Mouse (Mus musculus): Measurements from ENCODE around the gene Nnmt.

Nnmt gene

GRCm38 (mm10) chr9:48604939-48605598, at the start of gene Nnmt:
TSS of gene Nnmt (minus strand) at chr9:48605153.
- DNase-seq (ENCODE audit: low read depth, low spot score): no peak

DNA sequence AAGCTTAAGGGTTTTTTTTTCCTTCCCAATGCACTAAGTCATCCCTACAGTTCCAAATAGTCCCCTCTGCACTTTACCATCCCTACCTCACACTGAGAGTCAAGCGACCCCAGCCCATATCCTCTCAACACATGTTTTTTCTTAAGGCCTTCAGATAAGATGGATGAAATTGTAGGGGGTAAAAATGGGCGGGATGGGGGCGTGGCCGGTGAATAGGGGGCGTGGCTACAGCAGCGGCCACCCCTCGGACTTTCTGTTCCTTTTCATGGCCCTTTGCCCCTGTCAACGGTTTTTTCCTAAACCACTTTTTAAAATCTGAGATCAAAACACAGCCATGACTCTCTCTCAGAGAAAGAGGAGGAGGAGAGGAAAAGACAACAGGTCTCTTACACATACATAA, 49.8 kb upstream of the Nnmt start:
- DNase-seq (ENCODE audit: low read depth, low spot score): no peak

GRCm38 (mm10) chr9:48653399-48654070, 48.6 kb upstream of the Nnmt start:
- DNase-seq (ENCODE audit: low read depth, low spot score): no peak

DNA sequence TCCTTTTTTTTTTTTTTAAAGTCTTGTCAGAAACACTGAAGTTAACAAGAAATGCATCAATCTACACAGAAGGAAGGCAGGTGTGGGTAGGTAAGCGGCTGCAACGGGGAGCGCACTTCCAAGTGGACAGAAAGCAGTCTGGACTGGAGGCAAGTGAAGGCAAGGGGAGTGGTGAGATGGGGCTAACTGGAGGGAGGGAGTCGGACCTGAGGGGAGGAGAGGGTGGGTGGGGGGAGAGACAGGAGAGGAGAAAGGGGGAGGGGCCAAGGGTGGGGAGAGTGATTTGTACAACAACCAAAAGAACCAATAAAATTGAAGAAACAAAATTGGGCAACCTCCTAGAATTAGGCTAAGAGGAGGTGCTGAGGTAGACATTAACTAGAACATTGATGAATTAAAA, 47.1 kb upstream of the Nnmt start:
- no peak for DNase-seq (ENCODE audit: low read depth, low spot score)

DNA sequence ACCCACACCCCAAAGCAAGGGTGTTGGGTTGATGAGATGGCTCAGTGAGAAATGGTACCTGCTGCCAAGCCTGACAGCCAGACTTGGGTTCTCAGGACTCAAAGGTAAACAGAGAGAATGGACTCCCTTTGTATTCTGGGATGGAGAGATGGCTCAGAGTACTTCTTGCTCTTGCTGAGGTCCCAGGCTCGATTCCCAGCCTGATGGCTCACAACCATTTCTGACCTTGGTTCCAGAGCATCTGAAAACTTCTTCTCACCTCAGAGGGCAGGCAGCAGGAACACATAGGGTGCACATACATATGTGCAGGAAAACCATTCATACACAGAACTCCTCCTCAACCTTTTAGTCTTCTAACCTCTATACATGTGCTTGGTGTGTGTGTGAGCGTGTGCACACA, 45.9 kb upstream of the Nnmt start:
- DNase-seq (ENCODE audit: low read depth, low spot score): no peak

GRCm38 (mm10) chr9:48649851-48650685, 45.1 kb upstream of the Nnmt start:
- DNase-seq (ENCODE audit: low read depth, low spot score): no peak

DNA sequence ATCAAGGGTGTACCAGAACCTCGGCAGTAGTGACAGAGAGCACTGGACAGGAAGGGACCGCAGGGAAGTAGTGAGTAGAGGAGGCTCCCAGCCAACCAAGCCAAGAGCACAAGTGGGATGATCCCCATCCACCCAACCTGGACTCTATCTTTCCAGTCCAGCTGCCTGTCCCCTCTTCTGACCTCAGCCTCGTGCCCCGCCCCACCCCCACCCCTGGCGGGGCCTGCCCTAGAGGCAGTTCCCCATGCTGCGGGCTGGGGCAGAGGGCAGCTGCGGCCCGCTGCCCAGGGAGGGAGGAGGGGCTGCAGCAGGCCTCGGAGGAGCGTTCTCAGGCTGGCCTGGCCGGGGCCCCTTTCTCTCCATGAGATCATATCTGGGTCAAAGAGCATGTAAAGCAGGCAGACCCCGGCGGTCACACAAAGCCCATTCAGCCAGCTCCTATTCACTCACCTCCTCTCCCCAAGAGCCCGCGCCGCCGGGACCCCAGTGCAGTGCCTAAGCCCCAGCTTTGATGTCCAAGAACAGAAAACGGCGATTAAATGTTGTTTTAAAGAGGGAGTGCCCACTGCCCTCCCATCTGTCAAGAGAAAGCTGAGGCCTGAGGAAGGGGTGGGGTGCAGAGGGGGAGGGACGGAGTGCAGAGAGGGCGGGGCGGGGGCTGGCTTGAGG, 44.3 kb upstream of the Nnmt start:
- DNase-seq (ENCODE audit: low read depth, low spot score): peak; percentile 82

DNA sequence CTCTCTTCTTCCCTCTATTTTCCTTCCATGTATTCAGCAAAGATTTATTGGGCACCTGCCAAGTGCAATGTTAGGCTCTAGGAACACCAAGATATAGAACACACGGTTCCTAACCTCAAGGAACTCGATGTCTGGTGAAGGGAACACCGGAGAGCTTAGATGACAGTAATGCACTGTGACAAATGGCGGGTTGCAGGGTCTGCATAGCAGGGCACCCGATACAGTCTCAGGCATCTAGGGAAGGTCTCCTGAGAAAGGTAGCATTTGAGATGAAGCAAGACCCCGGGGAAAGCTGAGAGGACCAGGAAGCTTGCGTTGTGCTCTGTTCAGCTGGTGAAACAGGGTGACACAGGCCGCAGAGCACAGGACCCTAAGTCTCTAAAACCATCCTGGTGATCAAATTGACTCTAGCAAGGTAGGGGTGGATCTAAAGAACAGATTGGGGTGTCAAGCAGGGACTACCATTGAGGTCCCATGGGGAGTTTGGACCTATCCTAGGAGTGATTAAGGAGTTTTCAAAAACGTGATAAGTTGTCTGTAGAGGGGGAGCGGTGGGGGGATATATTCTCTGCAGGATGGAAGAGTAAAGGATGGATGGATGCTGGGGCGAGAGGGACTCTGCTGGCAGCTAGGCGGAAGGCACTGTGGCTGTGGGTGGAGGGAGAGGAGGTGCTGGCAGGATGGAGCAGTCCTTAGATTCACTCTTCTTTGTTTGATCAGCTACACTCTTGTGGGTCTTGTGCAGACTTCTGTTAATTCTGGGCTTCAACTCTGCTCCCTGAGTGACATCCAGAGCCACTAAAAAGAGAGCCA, 43.5 kb upstream of the Nnmt start:
- DNase-seq (ENCODE audit: low read depth, low spot score): no peak

DNA sequence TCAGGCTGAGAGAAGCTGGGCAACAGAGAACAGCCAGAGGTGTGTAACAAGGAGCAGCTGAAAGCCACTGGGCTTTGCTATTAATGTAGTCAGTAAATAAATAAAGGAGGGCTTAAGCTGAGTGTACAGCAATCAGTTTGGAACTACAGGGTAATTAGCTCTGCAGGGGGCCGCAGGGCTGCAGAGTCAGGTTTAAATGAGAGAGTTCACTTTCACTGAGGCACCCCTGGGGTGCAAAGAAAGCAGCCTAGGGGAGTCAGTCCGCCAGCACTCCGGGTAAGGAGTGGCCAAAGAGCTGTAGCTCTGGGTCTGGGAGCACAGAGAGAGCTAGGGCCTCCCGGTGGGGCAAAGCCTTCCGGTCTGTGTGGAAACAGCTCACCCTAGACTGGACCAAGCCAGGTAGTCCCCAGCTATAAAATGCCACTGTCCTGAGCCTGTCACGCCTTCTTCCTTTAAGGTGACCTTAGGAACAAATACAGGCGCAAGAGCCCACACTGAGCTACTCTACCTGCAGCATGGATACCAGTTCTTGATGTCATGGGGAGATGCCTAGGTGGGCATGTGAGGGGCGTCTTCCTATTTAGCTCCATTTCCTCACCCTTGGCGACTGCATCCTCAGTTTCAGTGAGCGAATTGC, 42.8 kb upstream of the Nnmt start:
- no peak for DNase-seq (ENCODE audit: low read depth, low spot score)

DNA sequence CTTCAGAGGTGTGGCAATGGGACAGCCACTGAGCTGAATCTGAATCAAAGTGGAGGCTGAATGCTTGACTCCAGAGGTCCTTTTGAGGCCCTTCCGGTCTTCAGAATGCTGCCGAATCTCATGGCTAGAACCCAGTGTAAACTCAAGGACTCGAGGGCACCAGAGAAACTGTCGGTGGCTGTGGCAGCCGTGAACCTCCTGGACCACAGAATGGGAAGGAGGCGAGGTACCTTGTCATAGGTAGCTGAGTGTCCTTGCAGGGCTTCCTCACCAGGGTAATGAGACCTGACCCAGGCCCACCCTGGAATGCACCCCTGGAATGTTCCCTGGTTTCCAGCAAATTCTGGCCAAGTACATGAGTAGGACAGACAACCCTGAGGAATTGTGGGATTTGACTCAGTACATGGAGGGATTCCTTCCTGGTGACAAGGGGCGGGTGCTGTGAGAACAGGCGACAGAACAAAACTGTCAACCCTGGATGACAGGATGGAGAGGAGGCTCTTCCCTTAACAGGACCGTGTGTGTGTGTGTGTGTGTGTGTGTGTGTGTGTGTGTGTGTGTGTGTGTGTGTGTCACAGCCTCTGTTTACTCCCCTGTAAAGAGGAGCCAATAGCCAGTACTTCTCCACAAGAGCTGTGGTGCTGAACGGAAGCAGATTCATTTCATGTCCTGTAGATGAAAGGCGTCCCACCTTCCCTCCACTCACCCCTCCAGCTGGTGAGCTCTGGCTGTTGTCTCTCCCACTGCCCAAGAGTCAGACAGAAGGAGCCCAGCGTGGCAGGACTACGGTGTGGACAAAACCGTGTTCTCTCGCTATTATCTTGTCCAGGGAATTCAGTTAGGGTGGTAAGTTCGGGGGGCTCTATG, 42.1 kb upstream of the Nnmt start:
- DNase-seq (ENCODE audit: low read depth, low spot score): no peak

DNA sequence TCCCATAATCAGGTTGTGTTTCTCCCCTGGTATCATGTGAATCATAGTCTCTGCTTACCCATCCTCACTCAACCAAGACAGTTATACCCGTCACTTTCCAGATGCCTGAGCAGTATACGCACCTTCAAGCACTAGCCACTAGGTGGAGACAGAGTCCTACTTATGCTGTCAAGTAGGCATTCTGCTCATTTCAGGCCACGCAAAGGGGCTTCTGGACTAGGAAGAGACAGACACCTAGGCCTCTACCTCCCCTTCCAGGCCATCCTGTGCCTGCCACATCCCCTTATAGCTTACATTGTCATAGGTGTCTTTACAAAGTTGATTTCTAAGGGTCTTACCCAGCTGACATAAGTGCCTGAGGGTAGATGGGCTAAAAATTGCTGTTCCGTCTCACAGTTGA, 41.3 kb upstream of the Nnmt start:
- DNase-seq (ENCODE audit: low read depth, low spot score): peak; percentile 89

DNA sequence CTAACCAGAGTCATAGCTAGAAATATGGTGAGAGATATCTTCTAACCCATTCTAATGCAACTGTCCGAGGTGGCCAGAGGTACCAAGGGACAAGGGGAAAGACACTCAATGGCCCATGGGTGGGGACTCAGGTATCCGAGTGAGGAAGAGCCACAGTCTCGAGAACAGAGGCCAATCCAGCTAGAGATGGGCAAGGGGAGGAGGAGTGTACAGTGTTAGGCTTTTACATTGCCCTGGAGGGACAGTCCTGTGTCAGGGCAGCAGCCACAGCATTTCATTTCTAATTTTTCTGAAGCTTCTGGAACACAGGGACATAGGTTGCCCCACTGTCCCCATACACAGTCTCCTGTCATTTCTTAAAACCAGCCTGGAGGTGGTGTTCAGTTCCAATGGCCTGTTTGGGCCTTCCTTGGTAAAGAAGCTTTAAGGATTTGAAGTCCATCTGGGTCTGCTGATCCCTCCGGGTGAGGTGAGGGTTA, 40.7 kb upstream of the Nnmt start:
- DNase-seq (ENCODE audit: low read depth, low spot score): no peak

DNA sequence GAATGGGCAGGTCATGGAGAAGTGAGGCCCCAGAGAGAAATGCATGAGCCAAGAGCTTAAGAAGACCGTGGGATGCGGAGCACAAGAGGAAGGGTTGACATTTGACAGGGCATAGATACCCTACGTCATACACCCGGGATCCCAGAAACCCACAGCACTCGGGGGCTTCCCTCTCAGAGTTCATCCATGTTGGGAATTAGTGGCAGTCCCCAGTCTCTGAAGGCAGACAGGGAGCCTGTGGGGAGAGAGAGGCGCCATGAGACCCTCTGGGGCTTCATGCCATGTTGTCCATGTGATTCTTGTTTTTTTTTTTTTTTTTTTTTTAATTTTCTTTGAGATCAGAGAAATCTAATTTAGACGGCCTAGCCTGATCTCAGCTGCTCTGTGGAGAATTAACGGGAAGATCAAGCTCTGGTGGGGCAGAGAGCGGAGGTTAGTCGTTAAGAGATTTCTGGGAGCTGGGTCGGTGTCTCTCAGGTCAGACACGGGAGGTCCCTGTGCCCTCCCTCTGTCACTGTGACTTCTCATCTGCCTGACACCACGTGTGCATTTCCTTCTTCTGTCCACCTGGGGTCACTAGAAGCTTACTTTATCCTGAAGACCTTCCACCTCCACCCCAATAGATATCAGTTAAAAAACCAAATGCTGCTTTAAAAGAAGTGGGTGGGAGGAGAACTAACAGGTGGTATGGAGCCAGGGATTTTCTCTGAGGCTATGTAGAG, 40.1 kb upstream of the Nnmt start:
- peak; percentile 70 for DNase-seq (ENCODE audit: low read depth, low spot score)

DNA sequence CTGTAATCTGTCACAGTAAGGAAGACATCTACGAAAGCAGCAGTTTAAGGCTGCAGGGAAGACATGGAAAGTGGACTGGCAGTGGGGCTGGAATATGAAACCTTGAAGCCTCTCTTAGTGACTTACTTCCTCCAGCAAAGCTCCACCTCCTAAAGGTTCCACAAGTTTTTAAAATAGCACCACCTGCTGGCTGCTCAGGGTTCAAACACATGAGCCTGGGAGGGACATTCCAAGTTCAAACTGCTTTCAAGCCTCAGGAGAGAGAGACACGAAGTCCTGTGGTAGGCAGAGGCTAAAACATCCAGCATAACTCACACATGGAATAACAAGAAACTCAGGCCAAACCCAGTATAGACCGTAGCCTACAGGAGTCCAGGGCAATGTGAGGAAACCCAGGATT, 39.4 kb upstream of the Nnmt start:
- DNase-seq (ENCODE audit: low read depth, low spot score): no peak

DNA sequence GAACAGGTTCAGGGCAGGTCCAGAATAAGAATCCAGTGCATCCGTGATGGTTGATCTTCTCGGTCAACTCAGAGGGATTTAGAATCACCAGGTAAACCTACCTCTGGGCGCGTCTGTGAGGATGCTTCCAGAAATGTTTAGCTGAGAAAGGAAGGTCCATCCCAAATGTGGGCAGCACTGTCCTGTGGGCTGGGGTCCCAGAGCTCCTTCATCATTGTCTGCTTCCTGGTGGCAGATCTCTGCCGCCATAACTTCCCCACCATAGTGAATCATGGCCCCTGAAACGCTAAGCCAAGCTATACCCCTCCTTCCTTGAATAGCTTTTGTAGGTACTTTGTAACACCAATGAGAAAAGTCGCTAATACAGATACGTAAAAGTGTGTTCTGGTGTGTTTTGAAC, 36.7 kb upstream of the Nnmt start:
- DNase-seq (ENCODE audit: low read depth, low spot score): no peak

- no peak for DNase-seq (ENCODE audit: low read depth, low spot score)
These were observed 35.9 kb upstream of the Nnmt start for GRCm38 (mm10) chr9:48640881-48641280.

DNA sequence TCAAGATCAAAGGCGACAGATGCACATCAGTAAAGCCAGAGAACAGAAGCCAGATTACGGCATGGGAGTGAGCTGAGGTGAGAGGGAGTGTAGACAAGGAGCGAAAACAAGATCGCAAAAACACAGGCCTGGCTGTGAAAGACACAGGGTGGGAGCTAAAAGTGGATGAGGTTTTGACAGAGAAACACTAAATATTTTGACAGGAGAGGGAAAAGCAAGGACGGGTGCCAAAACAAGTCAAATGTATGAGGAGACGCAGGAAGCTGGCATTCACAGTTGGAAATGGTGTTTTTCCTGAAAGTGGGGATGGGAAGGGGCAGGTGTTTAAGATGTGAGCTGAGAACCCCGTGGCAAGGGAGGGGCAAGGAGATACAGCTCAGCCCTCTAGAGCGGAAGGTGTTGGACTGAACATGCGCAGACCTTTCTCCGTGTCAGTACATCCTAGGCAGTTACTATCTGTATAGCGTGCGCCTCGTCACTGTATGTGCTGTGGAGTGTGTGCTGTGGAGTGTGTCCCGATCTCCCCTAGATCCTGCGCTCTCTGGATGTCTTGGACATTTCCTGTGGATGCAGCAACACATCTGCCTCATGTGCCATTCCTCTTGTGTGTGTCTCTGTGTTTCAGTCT, 33.3 kb upstream of the Nnmt start:
- no peak for DNase-seq (ENCODE audit: low read depth, low spot score)

DNA sequence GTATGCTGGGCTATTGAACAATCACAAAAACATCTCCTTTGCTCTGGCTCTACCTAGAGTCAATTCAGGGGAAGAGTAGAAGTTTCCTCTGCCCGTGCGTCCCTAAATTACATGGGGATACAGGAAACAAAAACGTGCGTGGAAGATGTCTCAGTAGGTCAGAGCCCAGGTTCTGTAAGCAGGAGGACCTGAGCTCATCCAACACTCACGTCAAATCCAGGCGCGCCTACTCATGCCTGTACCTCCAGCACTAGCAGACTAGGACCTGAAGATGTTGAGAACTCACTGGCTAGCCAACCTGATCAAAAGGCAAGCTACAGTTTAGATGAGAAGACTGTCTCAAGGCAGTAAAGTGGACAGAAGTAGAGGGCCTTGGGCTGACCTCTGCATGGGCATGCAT, 32.2 kb upstream of the Nnmt start:
- no peak for DNase-seq (ENCODE audit: low read depth, low spot score)
